ENCODE assay signal across 9 mouse cellular contexts in the genomic region with DNA sequence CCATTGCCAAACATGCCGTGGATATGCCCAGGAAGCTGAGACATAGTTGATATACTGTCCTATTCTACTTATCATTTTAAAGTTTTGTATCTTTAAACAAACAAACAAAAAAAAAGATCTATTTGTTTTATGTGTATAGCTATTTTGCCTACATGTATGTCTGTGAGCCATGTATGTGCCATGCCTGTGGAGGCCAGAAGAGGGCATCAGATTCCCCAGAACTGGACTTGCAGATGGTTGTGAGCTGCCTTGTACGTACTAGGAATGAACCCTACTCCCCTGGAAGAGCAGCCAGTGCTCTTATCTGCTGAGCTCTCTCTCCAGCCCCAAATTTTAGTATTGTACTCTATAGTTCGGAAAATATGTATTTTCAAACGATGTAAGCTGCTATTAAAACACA. TPM values are rescaled to one million over a fixed set of nuclear protein-coding genes. Genes with fewer than 3 reads are reported as not detected.
DNase-seq lines count a peak whose midpoint lies in the region; ATAC-seq lines count a peak whose summit lies in the region.
"Had no signal": no experiment of that assay in that cellular context is flagged by ENCODE, and none has a peak within 500 bp of the region (broad histone marks: within the 10 kb centered on the region; RNA-seq: fewer than 3 reads in every experiment).

No protein-coding gene starts in this region.

- H3K27me3 ChIP-seq in hindbrain, embryonic 11.5 days (ENCODE audit: control insufficient read depth, insufficient read depth, low read length), result peaks cover 4% of the 10 kb centered on the region; the same call in 1 of the 2 replicates
- peaks cover 14% of the 10 kb centered on the region for H3K27me3 ChIP-seq in hindbrain, embryonic 12.5 days

- H3K4me1 ChIP-seq in hindbrain, embryonic 11.5 days (replicated peaks; ENCODE audit: control insufficient read depth, insufficient read depth, low read length), result no peaks in the 10 kb centered on the region
- H3K4me1 ChIP-seq in hindbrain, embryonic 12.5 days, result 0 out of 2 replicates have a peak, but pooled peaks cover 6% of the 10 kb centered on the region

- 33% methylated on average over 4 of the region's 4 CpGs for WGBS in hindbrain, embryonic 11.5 days
- 36% methylated on average over 4 of the region's 4 CpGs for WGBS in hindbrain, embryonic 12.5 days

- no peaks in the 10 kb centered on the region for H3K9me3 ChIP-seq in hindbrain, embryonic 11.5 days (ENCODE audit: control insufficient read depth, low read length)
- no peaks in the 10 kb centered on the region for H3K9me3 ChIP-seq in hindbrain, embryonic 12.5 days (replicated peaks)

- no peaks in the 10 kb centered on the region for H3K36me3 ChIP-seq in hindbrain, embryonic 11.5 days (ENCODE audit: control insufficient read depth, insufficient read depth, low read length)
- H3K36me3 ChIP-seq in hindbrain, embryonic 12.5 days, result no peaks in the 10 kb centered on the region

- no peak overlapping the region for H3K4me3 ChIP-seq in hindbrain, embryonic 11.5 days (ENCODE audit: low read depth, low read length)
- H3K4me3 ChIP-seq in hindbrain, embryonic 12.5 days, result no peak overlapping the region

- no peak overlapping the region for H3K4me2 ChIP-seq in hindbrain, embryonic 11.5 days (replicated peaks; ENCODE audit: low read depth, low read length)
- no peak overlapping the region for H3K4me2 ChIP-seq in hindbrain, embryonic 12.5 days (replicated peaks)

- peak; percentile 52 for DNase-seq in hindbrain, embryonic 11.5 days (ENCODE audit: low spot score)
- peak; percentile 56 for DNase-seq in CD4-positive helper T cell, adult 2 months (ENCODE audit: low read depth, low spot score)
- DNase-seq in adrenal gland, adult 2 months, result peak; percentile 50
- peak; percentile 68 for DNase-seq in naive thymus-derived CD4-positive, alpha-beta T cell, adult 2 months (ENCODE audit: low read depth)
- DNase-seq in urinary bladder, postnatal 36 days (ENCODE audit: low spot score in 2 of 2), result no peak
- DNase-seq in frontal cortex, postnatal 25 days (ENCODE audit: low spot score in 2 of 2), result no peak

- no peak overlapping the region for H3K27ac ChIP-seq in hindbrain, embryonic 11.5 days (ENCODE audit: low read depth, low read length)
- no peak overlapping the region for H3K27ac ChIP-seq in hindbrain, embryonic 12.5 days

- no peak overlapping the region for H3K9ac ChIP-seq in hindbrain, embryonic 11.5 days (ENCODE audit: low read depth, low read length)
- no peak overlapping the region for H3K9ac ChIP-seq in hindbrain, embryonic 12.5 days

- no peak for ATAC-seq in hindbrain, embryonic 11.5 days (ENCODE audit: low FRiP score)
- ATAC-seq in hindbrain, embryonic 12.5 days (ENCODE audit: low FRiP score), result no peak
- peak; percentile 44; the same call in 1 of the 2 replicates for ATAC-seq in granulocyte monocyte progenitor cell, adult 5-6 weeks (replicated peaks; ENCODE audit: poor library complexity, severe bottlenecking)

RNA-seq across cellular contexts. Expression of a gene that starts 10.1 kb away (rescaled TPM):
- polyA plus RNA-seq in hindbrain, embryonic 11.5 days (2014; fragmentation: Nextera tagmentation; extraction: Ambion mirVana), result 2.7 and 4.1 TPM in 2 replicates
- polyA plus RNA-seq in hindbrain, embryonic 12.5 days (2016; fragmentation: Nextera tagmentation; extraction: Ambion mirVana), result 1.9 and 2.5 TPM in 2 replicates
- 1 to 10 TPM; 2.1 to 2.5 TPM for total RNA-seq in adrenal gland, adult 2 months (2021)
- 0.74 and 1.1 TPM in 2 replicates for polyA plus RNA-seq in adrenal gland, adult 2 months (2012; rRNA removed)
- total RNA-seq in granulocyte monocyte progenitor cell, adult 5-6 weeks (2014; fragmentation: Nextera tagmentation), result not detected in 2 replicates
- total RNA-seq in granulocyte monocyte progenitor cell, adult 5-6 weeks (2017), result 0.21 TPM in 1 of 2 replicates, not detected in the other

RNA-seq across cellular contexts. Expression of a gene that starts 11.6 kb away (rescaled TPM):
- polyA plus RNA-seq in hindbrain, embryonic 11.5 days (2014; fragmentation: Nextera tagmentation; extraction: Ambion mirVana), result 0.08 TPM in 1 of 2 replicates, not detected in the other
- polyA plus RNA-seq in hindbrain, embryonic 12.5 days (2016; fragmentation: Nextera tagmentation; extraction: Ambion mirVana), result not detected in 2 replicates
- total RNA-seq in adrenal gland, adult 2 months (2021), result not detected
- not detected in 2 replicates for polyA plus RNA-seq in adrenal gland, adult 2 months (2012; rRNA removed)
- total RNA-seq in granulocyte monocyte progenitor cell, adult 5-6 weeks (2014; fragmentation: Nextera tagmentation), result not detected in 2 replicates
- not detected in 2 replicates for total RNA-seq in granulocyte monocyte progenitor cell, adult 5-6 weeks (2017)
- total RNA-seq: layer of hippocampus, postnatal 14 days had no signal

RNA-seq across cellular contexts. Expression of a gene that starts 33.9 kb away (rescaled TPM):
- polyA plus RNA-seq in hindbrain, embryonic 11.5 days (2014; fragmentation: Nextera tagmentation; extraction: Ambion mirVana), result 0.13 TPM in 1 of 2 replicates, not detected in the other
- not detected in 2 replicates for polyA plus RNA-seq in hindbrain, embryonic 12.5 days (2016; fragmentation: Nextera tagmentation; extraction: Ambion mirVana)
- total RNA-seq in adrenal gland, adult 2 months (2021), result under 1 TPM; 0.40 to 0.73 TPM
- 0.04 and 0.16 TPM in 2 replicates for polyA plus RNA-seq in adrenal gland, adult 2 months (2012; rRNA removed)
- total RNA-seq in granulocyte monocyte progenitor cell, adult 5-6 weeks (2014; fragmentation: Nextera tagmentation), result not detected in 2 replicates
- not detected in 2 replicates for total RNA-seq in granulocyte monocyte progenitor cell, adult 5-6 weeks (2017)

Comparison
In these comparisons a context has a peak if more than half of its experiments do, and no peak if none do; other contexts are left out.
1. DNase-seq: peak in hindbrain, embryonic 11.5 days (single experiment), CD4-positive helper T cell, adult 2 months (single experiment), adrenal gland, adult 2 months (single experiment) and naive thymus-derived CD4-positive, alpha-beta T cell, adult 2 months (single experiment); none in urinary bladder, postnatal 36 days (0 of 2) and frontal cortex, postnatal 25 days (0 of 2).